Mouse (Mus musculus) liver, embryonic 15.5 days (tissue): Measurements from ENCODE around the gene Dusp22. TPM values are rescaled to one million over a fixed set of nuclear protein-coding genes. Genes with fewer than 3 reads are reported as not detected.

Source experiments
- ATAC-seq: fragments of 200-750 bp; cut with Nextera tagmentation; 2 replicates; pipeline ENCODE4 v1.8.0; 2017; ENCODE audit warnings: moderate number of reproducible peaks, mild to moderate bottlenecking, moderate library complexity; ENCODE audit not compliant: insufficient read depth
- H3K27ac ChIP-seq: fragments of 300-500 bp; sonication (generic); replicated peaks from 2 replicates; pipeline ENCODE4 v1.5.1; 2015; ENCODE audit warnings: mild to moderate bottlenecking, inconsistent platforms
- H3K27me3 ChIP-seq: fragments of 300-500 bp; sonication (generic); 2 replicates; pipeline ENCODE4 v1.6.1; 2015; ENCODE audit warnings: mild to moderate bottlenecking, inconsistent platforms
- H3K36me3 ChIP-seq: fragments of 300-500 bp; sonication (generic); replicated peaks from 2 replicates; pipeline ENCODE4 v1.6.1; 2015; ENCODE audit warnings: moderate library complexity, mild to moderate bottlenecking, inconsistent platforms
- H3K4me1 ChIP-seq: fragments of 300-500 bp; sonication (generic); replicated peaks from 2 replicates; pipeline ENCODE4 v1.6.1; 2015; ENCODE audit warnings: inconsistent platforms
- H3K4me2 ChIP-seq: fragments of 300-500 bp; sonication (generic); 2 replicates; pipeline ENCODE4 v1.6.1; 2015; ENCODE audit warnings: moderate library complexity, mild to moderate bottlenecking, inconsistent platforms
- H3K4me3 ChIP-seq: fragments of 300-500 bp; sonication (generic); replicated peaks from 2 replicates; pipeline ENCODE4 v1.5.1; 2015; ENCODE audit warnings: mild to moderate bottlenecking, inconsistent platforms
- H3K9ac ChIP-seq: fragments of 300-500 bp; sonication (generic); 2 replicates; pipeline ENCODE4 v1.6.1; 2015; ENCODE audit warnings: moderate library complexity, mild to moderate bottlenecking, inconsistent platforms
- H3K9me3 ChIP-seq: fragments of 300-500 bp; sonication (generic); replicated peaks from 2 replicates; pipeline ENCODE4 v1.6.1; 2016; ENCODE audit warnings: inconsistent platforms
- WGBS: fragments of 180-500 bp; shearing (Covaris S2); methylation state at CpG from one replicate; pipeline ENCODE4 v1.1.7; 2015; ENCODE audit warnings: mixed read lengths; ENCODE audit not compliant: insufficient replicate concordance; 5-methylcytosine and 5-hydroxymethylcytosine counted together
- polyA plus RNA-seq: library from polyadenylated mRNA; unstranded; fragments of >200 nt; fragmentation: Nextera tagmentation; extraction: Ambion mirVana; gene quantifications from 2 replicates; pipeline ENCODE4 v1.2.1, GENCODE M21; 2015

Gene Dusp22
- polyA plus RNA-seq, 1 experiment from 2014 or later: 7.9 TPM

DNA sequence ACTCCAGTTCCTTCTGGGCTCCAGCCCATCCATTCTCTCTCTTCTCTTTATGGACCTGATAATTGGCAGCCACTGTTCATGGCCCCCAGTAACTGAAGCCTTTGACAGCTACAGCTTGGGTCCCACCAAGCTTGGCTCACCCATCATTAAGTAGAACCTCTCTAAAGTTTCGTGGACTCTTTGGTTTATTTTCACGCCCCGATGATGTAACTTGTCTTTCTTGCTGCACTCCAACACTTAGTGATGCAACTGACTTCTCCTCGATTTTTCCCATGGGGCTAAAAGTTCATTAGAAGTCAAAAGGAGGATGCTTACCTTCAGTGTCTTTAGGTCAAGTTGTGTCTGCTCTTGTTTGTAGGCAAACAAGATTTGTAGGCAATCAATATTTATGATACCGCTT, 10.6 kb upstream of the Dusp22 start:
- Histone ChIP-seq H3K27ac (no peak overlapping the region), H3K9me3 (no peaks in the 10 kb centered on the region), H3K9ac (no peak overlapping the region), H3K4me2 (no peak overlapping the region), H3K4me1 (no peaks in the 10 kb centered on the region), H3K4me3 (no peak overlapping the region), H3K36me3 (no peaks in the 10 kb centered on the region), H3K27me3 (no peaks in the 10 kb centered on the region)
- WGBS: 70% methylated on average over 5 of the region's 5 CpGs
- ATAC-seq: no peak

DNA sequence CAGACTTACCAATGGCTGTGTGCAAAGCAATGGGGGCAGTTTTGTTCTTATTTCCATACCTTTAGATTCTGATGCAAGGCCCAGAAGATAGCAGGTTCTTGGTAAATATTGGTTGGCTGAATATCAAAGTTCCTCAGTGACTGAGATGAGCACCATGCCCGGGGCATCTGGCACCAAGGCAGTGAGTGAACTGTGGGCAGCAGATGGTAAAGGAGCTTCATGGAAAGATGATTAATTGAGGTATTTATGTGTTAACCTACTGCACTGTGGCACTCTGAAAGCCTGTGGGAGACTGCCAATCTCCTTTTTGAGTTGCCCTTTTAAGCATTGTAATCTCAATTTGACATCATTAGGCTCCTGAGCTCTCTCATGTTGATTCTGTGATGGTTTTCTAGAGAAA, 9.1 kb upstream of the Dusp22 start:
- Histone ChIP-seq H3K9ac (no peak overlapping the region), H3K4me3 (no peak overlapping the region), H3K36me3 (no peaks in the 10 kb centered on the region), H3K4me1 (no peaks in the 10 kb centered on the region), H3K9me3 (no peaks in the 10 kb centered on the region), H3K27ac (no peak overlapping the region), H3K27me3 (no peaks in the 10 kb centered on the region), H3K4me2 (no peak overlapping the region)
- no peak for ATAC-seq
- WGBS: 58% methylated on average over 1 of the region's 1 CpGs

DNA sequence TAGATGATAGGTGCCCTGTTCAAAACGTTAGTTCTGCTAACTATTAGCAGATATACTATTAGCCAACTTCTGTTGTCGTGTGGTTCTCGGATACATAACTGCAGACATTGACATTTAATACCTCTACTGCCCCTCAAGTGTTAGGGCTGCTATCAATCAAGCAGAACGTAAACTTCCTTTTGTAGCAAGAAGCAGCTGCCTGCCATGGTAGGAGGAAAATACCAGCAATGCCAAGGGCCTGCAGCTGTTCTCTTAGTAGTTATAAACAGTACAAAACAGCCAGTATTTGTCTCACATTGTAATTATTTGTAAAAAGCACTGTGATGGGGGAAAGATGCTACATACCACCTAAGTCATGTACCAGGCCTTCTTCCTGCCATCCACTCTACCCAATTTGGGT, 6.7 kb upstream of the Dusp22 start:
- no peak for ATAC-seq
- WGBS: 28% methylated on average over 4 of the region's 4 CpGs
- Histone ChIP-seq H3K9me3 (no peaks in the 10 kb centered on the region), H3K36me3 (no peaks in the 10 kb centered on the region), H3K4me3 (no peak overlapping the region), H3K4me1 (no peaks in the 10 kb centered on the region), H3K9ac (no peak overlapping the region), H3K4me2 (no peak overlapping the region), H3K27me3 (no peaks in the 10 kb centered on the region), H3K27ac (no peak overlapping the region)

GRCm38 (mm10) chr13:30654463-30654862, 5.3 kb upstream of the Dusp22 start:
- Histone ChIP-seq H3K9me3 (no peaks in the 10 kb centered on the region), H3K27ac (no peak overlapping the region), H3K4me3 (no peak overlapping the region), H3K4me1 (no peaks in the 10 kb centered on the region), H3K4me2 (no peak overlapping the region), H3K36me3 (no peaks in the 10 kb centered on the region), H3K9ac (no peak overlapping the region), H3K27me3 (peaks cover 1% of the 10 kb centered on the region; the same call in 1 of the 2 replicates)
- ATAC-seq: no peak
- WGBS: 24% methylated on average over 5 of the region's 5 CpGs

GRCm38 (mm10) chr13:30656909-30657308, 2.9 kb upstream of the Dusp22 start:
- 51% methylated on average over 5 of the region's 5 CpGs for WGBS
- H3K27ac ChIP-seq: no peak overlapping the region
- H3K9ac ChIP-seq: no peak overlapping the region
- H3K9me3 ChIP-seq: no peaks in the 10 kb centered on the region
- no peaks in the 10 kb centered on the region for H3K36me3 ChIP-seq
- H3K27me3 ChIP-seq: peaks cover 14% of the 10 kb centered on the region
- no peaks in the 10 kb centered on the region for H3K4me1 ChIP-seq
- no peak overlapping the region for H3K4me2 ChIP-seq
- ATAC-seq: no peak
- H3K4me3 ChIP-seq: no peak overlapping the region

DNA sequence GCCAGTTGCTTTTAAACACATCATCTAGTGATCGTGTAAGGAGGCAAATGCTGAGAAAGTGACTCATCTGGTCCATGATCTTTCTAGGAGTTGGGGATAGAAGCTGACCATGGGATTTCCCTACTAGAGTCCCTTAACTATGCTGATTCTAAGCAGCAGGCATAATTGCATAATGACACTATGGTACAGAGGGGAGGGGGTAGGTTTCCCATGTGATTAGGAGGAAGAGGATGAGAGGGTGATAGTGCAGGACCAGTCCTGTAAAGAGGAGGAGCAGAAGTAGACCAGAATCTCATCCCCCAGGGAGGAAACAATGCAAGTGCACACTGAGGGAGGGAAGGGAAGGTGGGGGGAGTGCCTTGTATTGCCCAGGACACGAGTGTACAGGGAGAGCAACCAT, 2.0 kb upstream of the Dusp22 start:
- H3K36me3 ChIP-seq: no peaks in the 10 kb centered on the region
- no peaks in the 10 kb centered on the region for H3K9me3 ChIP-seq
- 44% methylated on average over 2 of the region's 2 CpGs for WGBS
- H3K27ac ChIP-seq: no peak overlapping the region
- no peak overlapping the region for H3K9ac ChIP-seq
- no peak overlapping the region for H3K4me3 ChIP-seq
- no peaks in the 10 kb centered on the region for H3K4me1 ChIP-seq
- H3K4me2 ChIP-seq: no peak overlapping the region
- no peak for ATAC-seq
- H3K27me3 ChIP-seq: peaks cover 14% of the 10 kb centered on the region

DNA sequence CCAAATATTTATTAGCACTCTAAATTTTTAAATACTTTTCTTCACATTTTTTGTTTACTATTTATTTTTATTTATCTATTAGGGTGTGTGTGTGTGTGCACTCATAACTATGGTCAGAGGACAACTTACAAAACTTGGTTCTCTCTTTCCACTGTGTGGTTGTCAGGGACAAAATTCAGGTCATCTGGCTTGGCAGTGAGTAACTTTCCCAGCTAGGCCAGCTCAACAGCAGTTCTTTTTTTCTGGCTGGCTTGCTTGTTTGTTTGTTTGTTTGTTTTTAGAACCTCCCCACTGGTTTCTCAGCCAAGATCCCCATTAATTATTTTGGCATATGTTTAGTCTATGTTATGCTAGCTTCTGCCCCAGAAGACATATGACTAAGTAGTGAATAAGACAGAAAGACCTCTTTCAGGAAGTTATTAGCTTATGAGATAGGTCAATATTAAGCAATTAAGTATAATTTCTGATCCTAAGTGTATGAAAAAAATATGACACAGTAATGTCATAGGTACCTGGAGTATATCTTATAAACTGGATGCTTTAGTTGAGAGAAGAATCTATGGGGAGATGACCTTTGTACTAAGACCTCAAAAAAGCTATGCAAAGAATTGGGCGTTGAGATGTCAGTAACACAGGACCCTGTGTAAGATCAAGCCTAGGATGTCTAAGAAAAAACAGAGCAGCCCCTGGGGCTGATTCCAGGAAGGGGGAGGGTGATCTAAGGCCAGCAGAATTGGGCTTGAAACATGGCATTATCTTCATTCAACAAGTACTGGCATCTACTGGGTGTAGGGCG, 1.4 kb upstream of the Dusp22 start:
- WGBS: 46% methylated on average over 2 of the region's 2 CpGs
- ATAC-seq: no peak
- H3K36me3 ChIP-seq: no peaks in the 10 kb centered on the region

GRCm38 (mm10) chr13:30665261-30665660, 5.5 kb downstream of the Dusp22 start:
- Histone ChIP-seq H3K9me3 (no peaks in the 10 kb centered on the region), H3K27me3 (peaks cover 5% of the 10 kb centered on the region), H3K27ac (no peak overlapping the region), H3K9ac (no peak overlapping the region), H3K4me1 (no peaks in the 10 kb centered on the region), H3K4me3 (no peak overlapping the region), H3K36me3 (no peaks in the 10 kb centered on the region), H3K4me2 (no peak overlapping the region)
- no peak for ATAC-seq
- 70% methylated on average over 8 of the region's 8 CpGs for WGBS

More for the DNA sequence above, 1.4 kb upstream of the Dusp22 start:
- H3K4me3 ChIP-seq: no peak overlapping the region
- no peak overlapping the region for H3K27ac ChIP-seq
- H3K9me3 ChIP-seq: no peaks in the 10 kb centered on the region
- peaks cover 14% of the 10 kb centered on the region for H3K27me3 ChIP-seq
- no peak overlapping the region for H3K4me2 ChIP-seq
- no peak overlapping the region for H3K9ac ChIP-seq
- no peaks in the 10 kb centered on the region for H3K4me1 ChIP-seq

DNA sequence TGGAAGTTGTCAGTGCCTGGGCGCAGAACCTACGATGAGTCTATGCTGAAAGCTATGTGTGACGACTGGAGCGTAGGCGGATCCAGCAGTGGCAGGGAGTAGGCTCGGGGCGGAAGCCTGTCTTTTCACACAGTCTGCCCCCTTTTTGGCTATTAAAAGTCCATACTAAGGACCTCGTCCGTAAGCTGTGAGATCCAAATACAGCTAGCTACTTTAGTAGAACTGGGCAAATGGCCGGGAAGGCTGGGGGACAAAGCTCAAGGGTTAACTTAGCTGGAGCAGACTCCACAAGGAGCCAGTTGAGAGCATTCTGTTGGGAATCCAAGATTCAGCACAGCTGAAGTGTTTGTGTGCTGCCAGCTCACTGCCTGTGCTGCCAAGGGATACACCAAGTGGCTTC, 6.7 kb downstream of the Dusp22 start:
- H3K27ac ChIP-seq: no peak overlapping the region
- no peaks in the 10 kb centered on the region for H3K27me3 ChIP-seq
- no peak overlapping the region for H3K9ac ChIP-seq
- no peaks in the 10 kb centered on the region for H3K9me3 ChIP-seq
- no peak overlapping the region for H3K4me2 ChIP-seq
- H3K4me3 ChIP-seq: no peak overlapping the region
- WGBS: 81% methylated on average over 10 of the region's 10 CpGs
- ATAC-seq: no peak
- no peaks in the 10 kb centered on the region for H3K36me3 ChIP-seq
- H3K4me1 ChIP-seq: no peaks in the 10 kb centered on the region

DNA sequence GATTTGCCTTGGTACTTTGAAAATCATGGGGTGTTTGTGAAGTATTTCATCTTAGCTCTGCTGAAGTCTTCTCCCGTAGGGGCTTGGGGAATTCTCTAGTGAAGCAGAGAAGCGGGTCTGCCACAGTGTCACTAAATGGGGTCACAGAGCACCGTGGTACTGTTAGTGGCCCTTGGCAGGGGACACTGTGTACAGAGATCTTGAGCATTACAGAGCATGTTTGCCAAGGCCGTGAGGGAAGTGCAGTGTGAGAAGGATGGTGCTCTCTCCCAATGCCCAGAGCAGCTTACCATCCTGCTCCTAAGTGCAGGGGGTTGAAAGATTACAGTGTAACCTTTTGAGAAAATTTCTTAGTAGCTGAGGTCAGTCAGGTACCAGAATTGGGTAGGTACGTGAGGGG, 8.5 kb downstream of the Dusp22 start:
- H3K4me1 ChIP-seq: no peaks in the 10 kb centered on the region
- H3K9ac ChIP-seq: no peak overlapping the region
- no peak overlapping the region for H3K4me3 ChIP-seq
- H3K36me3 ChIP-seq: no peaks in the 10 kb centered on the region
- no peak for ATAC-seq
- no peaks in the 10 kb centered on the region for H3K9me3 ChIP-seq
- WGBS: 62% methylated on average over 5 of the region's 5 CpGs
- H3K27ac ChIP-seq: no peak overlapping the region
- no peak overlapping the region for H3K4me2 ChIP-seq
- no peaks in the 10 kb centered on the region for H3K27me3 ChIP-seq

GRCm38 (mm10) chr13:30669277-30669676, 9.5 kb downstream of the Dusp22 start:
- Histone ChIP-seq H3K36me3 (no peaks in the 10 kb centered on the region), H3K27ac (no peak overlapping the region), H3K27me3 (no peaks in the 10 kb centered on the region), H3K9ac (no peak overlapping the region), H3K4me2 (no peak overlapping the region), H3K9me3 (no peaks in the 10 kb centered on the region), H3K4me1 (no peaks in the 10 kb centered on the region), H3K4me3 (no peak overlapping the region)
- 54% methylated on average over 3 of the region's 3 CpGs for WGBS
- ATAC-seq: no peak

GRCm38 (mm10) chr13:30673878-30674277, 14.1 kb downstream of the Dusp22 start:
- Histone ChIP-seq H3K4me3 (no peak overlapping the region), H3K27me3 (no peaks in the 10 kb centered on the region), H3K9me3 (no peaks in the 10 kb centered on the region), H3K27ac (no peak overlapping the region), H3K36me3 (no peaks in the 10 kb centered on the region), H3K9ac (no peak overlapping the region), H3K4me1 (no peaks in the 10 kb centered on the region), H3K4me2 (no peak overlapping the region)
- no peak for ATAC-seq
- 54% methylated on average over 5 of the region's 5 CpGs for WGBS
